Mouse (Mus musculus) common myeloid progenitor, adult 5-6 weeks (primary cell): ENCODE results near the gene Ppig. TPM values are rescaled to one million over a fixed set of nuclear protein-coding genes. Genes with fewer than 3 reads are reported as not detected.
"Not testable (repeated sequence)": the region's sequence is repeated elsewhere in the genome, so short reads cannot be mapped to it uniquely, and the experiment has no call there.

Experiments used
- ATAC-seq: replicated peaks from 2 replicates; pipeline ENCODE4 v1.8.0; 2016; ENCODE audit warnings: low read depth, mild to moderate bottlenecking, moderate TSS enrichment, inconsistent platforms; ENCODE audit not compliant: poor library complexity, severe bottlenecking
- total RNA-seq: library from RNA; stranded (forward); fragments of 200-1000, 187-1606 nt; gene quantifications from 2 replicates; pipeline ENCODE4 v1.2.3, GENCODE M21; 2017

Gene Ppig
- total RNA-seq: 86.4 and 117 TPM in 2 replicates

DNA sequence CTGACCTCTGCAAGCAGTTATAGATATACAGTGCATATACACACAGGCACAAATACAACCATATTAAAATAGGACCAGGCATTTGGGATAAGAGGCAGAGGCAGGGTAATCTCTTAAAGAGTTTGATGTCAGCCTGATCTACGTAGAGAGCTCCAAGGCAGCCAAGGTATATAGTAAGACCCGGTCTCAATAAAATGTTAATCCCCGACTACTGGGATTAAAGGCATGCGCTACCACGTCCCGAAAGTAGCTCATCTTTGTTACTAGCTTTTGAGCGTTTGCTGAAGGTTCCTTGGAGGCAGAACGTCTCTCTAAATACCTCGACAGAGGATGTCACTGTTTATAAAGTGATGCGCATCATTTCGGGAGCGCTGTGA is at the start of gene Ppig:
TSS of gene Ppig (plus strand) at position 273 of the 377 bp plus-strand sequence.
- ATAC-seq: no peak

DNA sequence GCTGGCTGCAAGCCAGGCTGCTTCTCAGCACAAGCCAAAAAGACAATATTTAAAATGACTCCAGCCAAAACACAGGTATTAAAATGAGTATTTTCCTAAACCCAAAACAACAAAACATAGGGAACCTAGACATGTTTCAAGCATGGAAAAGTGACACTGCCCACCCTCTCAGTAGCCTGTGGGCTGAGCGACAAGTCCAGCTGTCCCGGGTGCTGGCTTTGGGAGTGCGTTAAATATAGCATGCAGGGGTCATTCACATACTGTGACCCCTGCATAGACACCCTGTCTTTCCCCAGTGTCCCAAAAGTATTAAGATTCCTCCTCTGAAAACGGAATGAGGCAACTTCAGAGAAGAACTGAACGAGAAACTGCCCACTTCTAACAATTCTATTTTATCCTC is 48.6 kb upstream of the Ppig start:
- ATAC-seq: no peak

DNA sequence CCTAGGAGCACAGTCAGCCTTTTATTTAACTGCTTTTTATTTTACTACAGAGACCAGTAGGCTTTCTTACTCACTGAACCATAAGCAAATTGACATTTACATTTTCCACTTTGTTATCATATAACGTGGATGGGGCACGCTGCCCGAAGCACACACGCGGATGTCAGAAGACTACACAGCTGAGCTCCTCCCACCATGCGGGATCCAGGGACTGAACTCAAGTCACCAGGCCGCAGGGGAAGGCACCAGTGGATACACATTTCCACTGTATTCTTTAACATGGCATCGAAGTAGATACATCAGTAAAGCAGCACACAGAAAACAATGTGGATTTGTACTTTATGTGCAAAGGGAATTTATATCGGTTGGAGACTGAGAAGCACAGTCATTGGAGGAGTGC is 47.1 kb upstream of the Ppig start:
- ATAC-seq: no peak

DNA sequence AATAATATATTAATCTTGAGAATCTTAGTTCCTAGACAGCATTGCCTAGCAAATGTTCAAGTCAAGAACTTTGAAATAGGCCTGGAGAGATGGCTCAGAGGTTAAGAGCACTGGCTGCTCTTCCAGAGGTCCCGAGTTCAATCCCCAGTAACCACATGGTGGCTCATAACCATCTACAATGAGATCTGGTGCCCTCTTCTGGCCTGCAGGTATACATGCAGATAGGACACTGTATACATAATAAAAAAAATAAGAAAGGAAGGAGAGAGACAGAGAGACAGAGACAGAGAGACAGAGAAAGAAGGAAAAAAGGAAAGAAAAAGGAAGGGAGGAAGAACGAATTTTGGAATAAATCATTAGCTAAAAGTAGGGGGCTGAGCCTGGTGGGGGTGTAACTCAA is 45.6 kb upstream of the Ppig start:
- no peak for ATAC-seq

DNA sequence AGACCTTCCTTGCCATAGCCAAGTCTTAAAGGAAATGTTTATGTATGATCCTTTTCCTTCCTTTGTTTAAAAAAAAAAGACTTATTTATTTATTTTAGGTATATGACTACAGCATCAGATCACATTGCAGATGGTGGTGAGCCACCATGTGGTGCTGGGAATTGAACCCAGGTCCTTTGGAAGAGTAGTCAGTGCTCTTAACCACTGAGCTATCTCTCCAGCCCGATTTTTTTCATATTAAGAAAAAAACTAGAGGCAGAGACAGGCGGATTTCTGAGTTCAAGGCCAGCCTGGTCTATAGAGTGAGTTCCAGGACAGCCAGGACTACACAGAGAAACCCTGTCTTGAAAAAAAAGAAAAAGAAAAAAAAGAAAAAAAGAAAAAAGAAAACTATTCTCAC is 45.1 kb upstream of the Ppig start:
- ATAC-seq: not testable (repeated sequence)

DNA sequence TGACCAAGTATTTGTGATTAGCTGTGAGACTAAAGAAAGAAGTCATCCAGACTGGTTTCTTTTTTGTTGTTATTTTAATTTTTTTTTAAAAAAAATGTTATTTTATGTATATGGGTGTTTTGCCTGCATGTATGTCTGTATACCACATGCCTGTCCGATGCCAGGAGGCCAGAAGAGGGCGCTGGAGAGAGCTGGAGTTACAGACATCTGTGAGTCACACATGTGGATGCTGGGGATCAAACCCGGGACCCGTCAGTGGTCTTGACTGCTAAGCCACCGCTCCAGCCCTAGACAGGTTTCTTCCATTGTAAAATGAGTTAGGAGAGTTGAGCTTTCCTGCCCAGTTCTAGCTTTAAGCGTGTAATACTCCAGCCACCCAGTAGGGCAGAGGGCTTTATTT is 42.4 kb upstream of the Ppig start:
- 0 out of 2 replicates have a peak, but pooled peaks have one; percentile 22 for ATAC-seq

DNA sequence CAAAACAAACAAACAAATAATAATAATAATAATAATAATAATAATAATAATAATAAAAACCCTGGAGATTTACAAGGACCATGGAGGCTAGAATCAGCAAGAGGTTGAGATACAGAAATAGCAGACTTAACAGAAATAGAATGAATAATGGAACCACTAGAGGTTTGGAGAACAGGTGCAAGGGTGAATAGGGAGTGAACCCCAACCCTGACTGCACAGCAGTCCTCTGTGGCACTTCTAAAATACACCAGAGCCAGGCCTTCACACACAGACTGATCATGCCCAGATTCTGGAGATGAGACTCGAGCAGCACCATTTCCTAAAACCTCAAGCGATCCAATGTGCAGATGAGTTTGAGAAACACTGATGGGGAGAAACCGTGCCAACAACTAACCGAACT is 40.4 kb upstream of the Ppig start:
- ATAC-seq: no peak

DNA sequence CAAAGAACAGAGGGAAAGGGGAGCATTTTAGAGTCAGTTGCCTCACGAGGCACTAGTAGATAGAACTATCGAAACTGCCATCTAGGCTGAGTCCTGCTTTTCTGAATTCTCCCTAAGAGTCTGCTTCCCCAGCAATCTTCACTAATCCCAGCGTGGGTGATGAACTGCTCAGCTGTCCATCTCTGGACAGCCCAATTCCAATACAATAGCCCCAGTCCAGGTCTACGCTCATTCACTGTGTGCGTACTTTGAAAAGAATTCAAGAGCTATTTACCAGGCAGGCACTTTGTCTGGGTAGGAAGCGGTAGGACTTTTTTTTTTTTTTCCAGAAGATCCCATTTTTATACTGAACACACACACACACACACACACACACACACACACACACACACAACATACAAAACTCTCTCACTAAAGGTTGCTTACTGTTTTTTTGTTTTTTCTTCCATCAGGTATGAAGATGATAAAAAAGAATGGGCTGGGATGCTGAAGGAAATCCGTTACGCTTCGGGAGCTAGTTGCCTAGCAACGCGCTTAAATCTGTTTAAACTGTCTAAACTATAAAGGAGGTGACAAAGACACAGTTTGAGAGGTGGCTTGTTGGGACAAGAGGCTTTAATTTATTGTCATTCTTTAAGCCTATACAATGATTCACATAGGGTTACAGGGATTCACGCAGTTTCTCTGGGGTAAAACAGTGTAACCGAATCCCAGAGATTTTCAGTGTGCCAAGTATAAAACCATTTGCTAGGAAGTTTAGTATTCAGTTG is 39.1 kb upstream of the Ppig start:
- ATAC-seq: no peak

DNA sequence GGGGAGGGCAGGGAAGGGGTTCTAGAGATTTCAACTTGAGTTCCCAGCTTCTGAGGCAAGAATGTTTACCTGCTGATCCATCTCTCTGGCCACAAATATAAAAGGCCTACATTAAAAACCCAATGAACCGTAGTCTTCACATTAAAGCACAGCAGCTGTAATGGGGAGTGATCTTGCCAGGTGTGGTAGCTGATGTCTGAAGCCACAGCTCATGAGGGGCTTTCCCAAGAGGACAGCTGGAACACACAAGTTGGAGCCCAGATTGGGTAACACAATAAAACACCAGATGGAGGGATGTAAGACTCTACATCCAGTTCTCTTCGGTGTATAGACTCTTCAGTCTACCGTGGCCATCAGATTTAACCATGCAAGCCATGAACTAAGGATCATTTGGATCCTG is 37.9 kb upstream of the Ppig start:
- ATAC-seq: no peak

DNA sequence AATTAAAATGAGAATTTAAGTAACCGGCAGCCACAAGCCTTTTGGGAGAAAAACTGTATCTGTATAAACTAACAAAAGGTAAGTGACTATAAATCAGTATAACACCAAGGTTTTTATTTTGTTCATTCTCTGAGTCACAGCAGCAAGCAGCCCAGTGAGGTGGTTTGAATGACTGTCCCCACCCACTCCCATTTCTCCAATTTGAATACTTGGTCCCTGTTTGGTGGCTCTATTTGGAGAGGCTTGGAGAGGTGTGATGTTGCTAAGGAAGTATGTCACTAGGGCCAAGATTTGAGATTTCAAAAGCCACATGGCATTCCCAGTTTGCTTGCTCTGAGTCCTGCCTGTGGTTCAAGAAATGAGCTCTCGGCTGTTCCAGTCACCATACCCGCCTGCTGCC is 32.1 kb upstream of the Ppig start:
- no peak for ATAC-seq

DNA sequence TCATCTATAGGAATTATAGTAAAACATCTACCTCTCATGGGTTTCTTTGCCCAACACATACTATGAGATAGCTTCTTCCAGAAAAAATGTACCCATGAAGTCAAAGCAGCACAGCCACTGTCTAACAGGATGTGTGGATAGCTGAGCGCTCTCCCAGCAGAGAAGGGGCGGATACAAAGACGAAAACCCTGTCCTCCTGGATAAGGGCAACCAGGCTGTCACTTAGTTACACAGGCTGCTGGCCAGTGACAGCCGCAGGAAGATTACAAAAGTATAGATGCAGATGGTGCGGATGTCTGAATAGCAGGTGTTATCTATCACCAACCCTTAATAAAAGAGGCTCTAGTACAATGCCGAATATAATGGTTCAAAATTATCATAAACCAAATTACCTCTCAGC is 31.5 kb upstream of the Ppig start:
- no peak for ATAC-seq

DNA sequence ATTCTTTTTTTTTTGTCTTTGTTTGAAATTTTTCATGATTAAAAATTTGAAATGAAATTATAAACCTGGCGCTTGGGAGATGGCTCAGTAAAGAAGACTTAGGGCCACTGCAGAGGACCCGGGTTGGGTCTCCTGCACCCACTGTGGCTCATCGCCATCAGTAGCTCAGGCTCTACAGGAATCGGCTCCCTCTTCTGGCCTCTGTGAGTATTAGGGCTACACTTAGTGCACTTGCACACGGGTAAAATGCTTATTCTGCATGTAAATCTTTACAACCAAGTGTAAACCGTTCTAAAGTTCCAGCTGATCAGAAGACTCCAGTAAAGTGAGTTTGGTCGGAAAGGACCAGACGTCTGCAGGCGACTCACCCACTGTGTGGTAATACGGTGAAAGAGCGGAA is 28.8 kb upstream of the Ppig start:
- no peak for ATAC-seq

DNA sequence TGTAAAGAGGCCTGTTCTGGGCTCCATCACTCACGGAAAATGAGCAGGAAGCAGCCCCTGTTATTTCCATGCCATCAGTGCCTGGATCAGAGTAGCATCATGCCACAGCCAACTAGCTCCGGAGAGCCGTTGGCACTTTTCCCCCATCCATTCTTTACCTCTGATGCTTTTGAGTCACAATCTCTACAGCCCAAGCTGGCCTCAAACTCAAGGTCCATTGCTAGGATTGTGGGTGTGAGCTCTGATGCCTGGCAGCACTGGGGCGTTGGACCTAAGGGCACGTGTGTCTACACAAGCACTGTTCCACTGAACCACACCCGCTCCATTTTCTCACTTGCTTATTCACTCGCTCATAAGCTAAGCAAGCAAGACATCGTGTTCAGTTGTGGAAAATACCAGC is 21.9 kb upstream of the Ppig start:
- ATAC-seq: no peak

DNA sequence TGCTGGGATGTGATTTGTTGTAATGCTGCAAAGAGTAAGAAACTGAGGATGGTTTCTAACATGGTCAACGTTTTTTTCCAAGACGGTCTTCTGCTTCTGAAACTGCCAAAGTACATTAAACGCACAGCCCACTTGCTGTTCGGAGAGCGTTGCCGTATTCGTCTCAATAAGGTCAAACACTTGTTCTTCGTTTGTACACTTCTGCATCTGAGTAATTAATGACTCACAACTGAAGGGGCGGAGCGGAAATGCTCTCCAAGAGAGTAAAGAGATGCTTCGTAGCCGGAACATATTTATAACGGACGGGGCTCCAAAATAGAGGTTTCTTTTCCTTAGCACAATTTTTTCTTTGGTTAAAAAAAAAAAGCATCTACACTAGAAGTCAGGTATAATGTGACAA is 10.2 kb upstream of the Ppig start:
- no peak for ATAC-seq

DNA sequence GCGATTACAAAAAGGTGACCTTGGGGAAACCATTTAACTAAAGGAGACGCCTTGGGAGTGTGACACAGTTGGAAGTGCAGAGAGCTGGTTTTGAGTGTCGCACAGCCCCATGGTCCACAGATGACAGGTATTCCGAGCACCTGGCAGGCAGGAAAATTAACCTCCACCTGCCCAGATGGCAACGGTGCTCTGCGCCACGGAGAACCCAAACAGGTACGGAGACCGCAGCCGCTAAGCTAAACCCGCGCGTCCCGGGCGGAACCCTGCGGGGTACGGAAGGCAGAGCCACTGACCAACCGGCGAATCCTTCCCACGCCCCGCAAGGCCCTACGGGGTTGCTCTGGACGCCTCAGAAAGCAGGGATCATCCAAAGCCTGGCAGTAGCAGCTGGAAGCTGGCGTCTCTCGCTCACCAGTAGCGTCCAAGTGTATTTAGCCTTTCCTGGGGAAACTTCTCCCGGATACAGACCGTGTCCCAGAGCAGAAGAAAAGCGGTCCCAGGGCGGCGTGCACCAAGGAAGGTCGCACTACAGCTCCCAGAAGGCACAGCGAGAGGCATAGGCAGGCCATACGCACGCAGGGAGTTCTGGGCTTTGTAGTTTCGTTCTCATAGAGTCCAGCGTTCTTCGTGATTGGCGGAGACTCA is 9.2 kb upstream of the Ppig start, which contains the start of gene Fastkd1:
TSS of gene Fastkd1 (minus strand) at position 536 of the 645 bp plus-strand sequence.
- ATAC-seq: peak; percentile 99

DNA sequence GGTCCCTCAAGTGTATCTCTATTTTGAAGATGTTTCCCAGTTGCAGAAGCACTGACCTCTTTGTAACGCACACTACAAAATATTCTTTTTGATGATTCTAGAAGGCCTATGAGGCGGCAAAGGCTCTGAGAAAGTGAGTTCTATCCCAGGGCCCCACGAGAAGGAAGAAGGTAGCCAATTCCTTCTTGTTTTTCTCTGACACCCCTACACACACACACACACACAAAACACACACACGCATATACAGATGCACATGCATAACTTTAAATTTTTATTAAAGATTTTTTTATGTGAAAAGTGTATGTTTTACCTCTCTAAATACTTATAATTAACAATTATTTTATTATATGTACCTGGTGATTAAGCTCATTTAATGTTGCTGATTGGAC is 8.7 kb upstream of the Ppig start:
- no peak for ATAC-seq

DNA sequence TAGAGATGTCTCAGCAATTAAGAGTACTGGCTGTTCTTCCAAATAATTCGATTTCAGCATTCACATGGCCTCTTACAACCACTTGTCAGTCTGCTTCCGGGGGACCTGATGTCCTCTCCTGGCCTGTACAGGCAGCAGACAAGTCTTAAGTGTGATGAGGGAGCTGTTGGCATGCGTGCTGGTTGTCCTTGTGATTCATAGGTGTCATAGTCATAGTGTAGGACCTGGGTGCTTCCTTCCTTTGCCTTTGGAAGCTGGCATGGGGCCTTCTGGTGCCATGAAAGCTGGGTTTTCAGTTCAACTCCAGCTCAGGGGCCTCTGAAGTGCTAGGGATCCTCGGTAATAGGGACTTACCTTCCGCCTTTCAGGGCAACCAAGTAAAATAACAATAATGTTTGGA is 8.2 kb upstream of the Ppig start:
- ATAC-seq: no peak

DNA sequence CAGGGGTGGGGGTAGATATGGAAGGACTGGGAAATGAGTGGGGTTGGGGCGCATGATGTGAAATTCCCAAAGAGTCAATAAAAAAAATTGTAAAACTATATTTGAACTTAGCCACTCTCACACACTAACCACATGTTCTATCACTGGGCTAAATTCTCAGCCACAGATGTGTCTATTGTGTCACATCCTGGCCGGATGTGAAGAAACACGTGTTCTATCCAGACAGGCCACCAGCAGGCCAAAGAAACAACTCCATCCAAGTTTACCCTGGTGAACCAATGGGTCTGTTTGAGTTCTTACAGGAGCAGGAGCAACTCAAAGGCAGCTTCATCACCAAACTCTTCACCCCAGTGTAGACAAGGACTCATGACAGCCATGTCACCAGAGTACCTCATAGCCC is 5.9 kb upstream of the Ppig start:
- ATAC-seq: peak; percentile 30; the same call in 1 of the 2 replicates

DNA sequence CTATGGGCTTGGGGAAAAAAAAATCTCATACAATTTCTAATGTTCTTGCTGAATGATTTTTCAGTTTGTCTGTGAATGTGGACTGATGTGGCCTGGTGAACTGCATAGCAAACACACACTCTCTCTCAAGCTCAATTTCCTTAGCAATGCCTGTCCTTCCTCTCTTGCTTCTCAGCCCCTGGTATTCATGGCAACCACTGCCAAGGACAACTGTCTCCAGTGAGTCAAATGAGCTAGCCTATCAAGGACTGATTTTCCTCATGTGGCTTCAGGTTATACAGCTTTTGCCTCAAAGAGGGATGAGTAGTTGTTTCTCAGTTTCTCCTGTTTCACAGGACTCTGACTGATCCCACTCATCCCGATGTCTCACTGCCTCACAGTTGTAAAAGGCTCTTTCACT is 3.2 kb upstream of the Ppig start:
- no peak for ATAC-seq

DNA sequence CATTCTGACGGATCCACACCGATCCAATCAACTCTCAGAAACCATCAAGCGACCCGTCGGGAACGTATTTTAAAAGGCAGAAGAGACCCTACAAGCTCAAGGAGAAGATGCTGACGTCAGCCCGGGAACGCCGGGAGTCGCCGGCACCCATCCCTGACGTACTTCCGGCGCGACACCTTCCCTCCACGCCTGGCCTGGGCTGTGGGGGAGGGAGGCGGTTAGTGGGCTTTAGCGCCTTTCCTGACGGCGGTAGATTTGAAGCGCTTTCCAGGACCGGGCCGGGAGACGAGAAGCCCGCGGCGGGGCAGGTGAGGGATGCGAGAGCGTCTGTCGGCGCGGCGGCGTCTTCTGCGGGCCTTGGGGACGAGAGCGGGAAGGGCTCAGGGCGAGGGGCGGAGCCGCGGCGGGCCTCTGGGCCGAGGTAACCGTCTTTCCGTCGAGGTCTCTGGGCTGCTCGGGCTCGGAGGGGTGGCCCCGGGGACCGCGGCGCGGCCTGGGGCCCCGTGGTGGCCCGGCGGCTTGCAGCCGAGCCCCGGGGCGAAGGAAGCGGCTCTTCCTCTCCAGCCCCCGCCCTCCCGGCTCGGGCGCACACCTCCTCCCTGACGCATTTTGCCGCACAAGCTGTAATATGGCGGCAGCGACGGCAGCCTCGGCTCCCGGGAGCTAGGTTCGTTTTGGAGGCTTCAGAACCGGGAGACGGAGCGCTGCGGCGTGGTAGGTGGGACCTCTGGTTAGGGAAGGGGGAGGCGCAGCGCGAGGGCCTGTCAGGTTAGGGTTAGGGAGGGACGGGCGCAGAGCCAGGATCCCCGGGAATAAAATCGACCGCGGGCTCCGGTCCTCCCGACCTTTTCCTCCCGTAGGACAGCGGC is 539 bp downstream of the Ppig start:
- peak; percentile 82 for ATAC-seq

DNA sequence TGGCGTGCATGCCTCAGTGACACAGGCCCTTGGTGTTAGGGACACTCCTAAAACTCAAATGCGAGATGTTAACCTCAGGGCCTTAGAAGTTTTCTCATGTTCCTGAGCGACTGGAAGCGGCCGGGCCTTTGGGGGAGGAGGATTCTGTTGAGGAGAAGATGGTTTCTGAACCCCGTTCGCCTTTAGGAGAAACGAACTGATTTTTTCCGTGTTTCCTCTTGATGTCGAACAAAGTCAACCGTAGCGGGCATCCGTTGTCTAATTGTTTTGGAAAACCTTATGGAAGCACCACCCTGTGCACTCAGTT is 1.1 kb downstream of the Ppig start:
- no peak for ATAC-seq
